Comparison of ENCODE assay signal across 10 mouse cellular contexts in genomic region chr5:88952757-88953577, GRCm38 (mm10).
A peak's percentile ranks its signal among the peaks of the same experiment; 100 is the strongest.
DNase-seq lines count a peak whose midpoint lies in the region; ATAC-seq and TF ChIP-seq lines count a peak whose summit lies in the region.
"Had no signal": no experiment of that assay in that cellular context is flagged by ENCODE, and none has a peak within 500 bp of the region (broad histone marks: within the 10 kb centered on the region; RNA-seq: fewer than 3 reads in every experiment).

No protein-coding gene starts in this region.

- H3K4me3 ChIP-seq in heart, embryonic 13.5 days = 0 out of 2 replicates have a peak overlapping the region, but pooled peaks have one; percentile 9
- H3K4me3 ChIP-seq in midbrain, embryonic 12.5 days = no peak overlapping the region
- H3K4me3 ChIP-seq in midbrain, embryonic 16.5 days (ENCODE audit: low read depth, low read length) = no peak overlapping the region
- H3K4me3 ChIP-seq in intestine, postnatal 0 days (ENCODE audit: low read depth, low read length) = no peak overlapping the region

- H3K36me3 ChIP-seq in heart, embryonic 13.5 days = 0 out of 2 replicates have a peak, but pooled peaks cover 4% of the 10 kb centered on the region
- H3K36me3 ChIP-seq in midbrain, embryonic 12.5 days = no peaks in the 10 kb centered on the region
- no peaks in the 10 kb centered on the region for H3K36me3 ChIP-seq in midbrain, embryonic 16.5 days (ENCODE audit: control insufficient read depth, insufficient read depth, low read length)
- H3K36me3 ChIP-seq in intestine, postnatal 0 days (ENCODE audit: control insufficient read depth, insufficient read depth) = no peaks in the 10 kb centered on the region

- intact Hi-C loops in heart, postnatal 10 days (cut with DNase I) = no loop called here

- H3K9ac ChIP-seq in heart, embryonic 13.5 days = no peak overlapping the region
- H3K9ac ChIP-seq in midbrain, embryonic 12.5 days (replicated peaks) = no peak overlapping the region
- no peak overlapping the region for H3K9ac ChIP-seq in midbrain, embryonic 16.5 days (ENCODE audit: low read depth, low read length)
- no peak overlapping the region for H3K9ac ChIP-seq in intestine, postnatal 0 days (ENCODE audit: low read depth, low read length)

- H3K4me2 ChIP-seq in heart, embryonic 13.5 days = peak overlapping the region; percentile 48
- H3K4me2 ChIP-seq in midbrain, embryonic 12.5 days (replicated peaks) = no peak overlapping the region
- no peak overlapping the region for H3K4me2 ChIP-seq in midbrain, embryonic 16.5 days (ENCODE audit: low read length)
- peak overlapping the region; percentile 27; the same call in 1 of the 2 replicates for H3K4me2 ChIP-seq in intestine, postnatal 0 days (replicated peaks; ENCODE audit: low read depth)

- 66% methylated on average over 17 of the region's 17 CpGs for WGBS in heart, embryonic 13.5 days
- WGBS in midbrain, embryonic 12.5 days = 89% methylated on average over 17 of the region's 17 CpGs
- 89% methylated on average over 17 of the region's 17 CpGs for WGBS in midbrain, embryonic 16.5 days
- 63% methylated on average over 17 of the region's 17 CpGs for WGBS in intestine, postnatal 0 days

- no peak overlapping the region for H3K27ac ChIP-seq in heart, embryonic 13.5 days (replicated peaks)
- H3K27ac ChIP-seq in midbrain, embryonic 12.5 days (replicated peaks) = no peak overlapping the region
- H3K27ac ChIP-seq in midbrain, embryonic 16.5 days (ENCODE audit: low read length) = no peak overlapping the region
- no peak overlapping the region for H3K27ac ChIP-seq in intestine, postnatal 0 days (ENCODE audit: low read depth, low read length)

- H3K27me3 ChIP-seq in heart, embryonic 13.5 days (replicated peaks) = no peaks in the 10 kb centered on the region
- no peaks in the 10 kb centered on the region for H3K27me3 ChIP-seq in midbrain, embryonic 12.5 days
- H3K27me3 ChIP-seq in midbrain, embryonic 16.5 days (ENCODE audit: control insufficient read depth, insufficient read depth, low read depth, low read length) = no peaks in the 10 kb centered on the region
- H3K27me3 ChIP-seq in intestine, postnatal 0 days (replicated peaks; ENCODE audit: control insufficient read depth, insufficient read depth, low read length) = no peaks in the 10 kb centered on the region

- ATAC-seq in heart, embryonic 13.5 days (ENCODE audit: extremely low read depth, insufficient number of reproducible peaks, low FRiP score, low TSS enrichment) = no peak
- 0 out of 2 replicates have a peak, but pooled peaks have one; percentile 9 for ATAC-seq in midbrain, embryonic 12.5 days (ENCODE audit: low FRiP score, low read depth)
- ATAC-seq in midbrain, embryonic 16.5 days = no peak
- no peak for ATAC-seq in intestine, postnatal 0 days

- H3K4me1 ChIP-seq in heart, embryonic 13.5 days = no peaks in the 10 kb centered on the region
- H3K4me1 ChIP-seq in midbrain, embryonic 12.5 days = no peaks in the 10 kb centered on the region
- no peaks in the 10 kb centered on the region for H3K4me1 ChIP-seq in midbrain, embryonic 16.5 days (ENCODE audit: control insufficient read depth, insufficient read depth, low read length)
- H3K4me1 ChIP-seq in intestine, postnatal 0 days (replicated peaks; ENCODE audit: control insufficient read depth, insufficient read depth, low read length) = no peaks in the 10 kb centered on the region; the same call in 1 of the 2 replicates

- DNase-seq in heart, postnatal 10 days = no peak
- peak; percentile 49 for DNase-seq in naive thymus-derived CD4-positive, alpha-beta T cell, adult 2 months (ENCODE audit: low read depth)
- no peak for DNase-seq in right cerebral cortex, postnatal 10 days (ENCODE audit: low spot score in 2 of 2)
- DNase-seq in ovary, postnatal 10 days (ENCODE audit: low spot score) = no peak
- DNase-seq: heart, postnatal 36 days; kidney, adult 2 months had no signal

- no peak for TF ChIP-seq CTCF in intestine, postnatal 0 days (IDR thresholded peaks at IDR 0.05; ENCODE audit: low read depth)

- H3K9me3 ChIP-seq in heart, embryonic 13.5 days = no peaks in the 10 kb centered on the region
- H3K9me3 ChIP-seq in midbrain, embryonic 12.5 days = no peaks in the 10 kb centered on the region
- H3K9me3 ChIP-seq in midbrain, embryonic 16.5 days (replicated peaks; ENCODE audit: control insufficient read depth, low read length, poor library complexity, severe bottlenecking) = no peaks in the 10 kb centered on the region
- H3K9me3 ChIP-seq in intestine, postnatal 0 days (ENCODE audit: control insufficient read depth) = no peaks in the 10 kb centered on the region

Comparison
In these comparisons a context has a peak if more than half of its experiments do, and no peak if none do; other contexts are left out.
1. H3K4me2 ChIP-seq: peak in heart, embryonic 13.5 days (single experiment) and intestine, postnatal 0 days (single experiment); none in midbrain, embryonic 12.5 days (single experiment) and midbrain, embryonic 16.5 days (single experiment).